Mouse (Mus musculus): ENCODE measurements around the gene Creg1.

The Creg1 gene

DNA sequence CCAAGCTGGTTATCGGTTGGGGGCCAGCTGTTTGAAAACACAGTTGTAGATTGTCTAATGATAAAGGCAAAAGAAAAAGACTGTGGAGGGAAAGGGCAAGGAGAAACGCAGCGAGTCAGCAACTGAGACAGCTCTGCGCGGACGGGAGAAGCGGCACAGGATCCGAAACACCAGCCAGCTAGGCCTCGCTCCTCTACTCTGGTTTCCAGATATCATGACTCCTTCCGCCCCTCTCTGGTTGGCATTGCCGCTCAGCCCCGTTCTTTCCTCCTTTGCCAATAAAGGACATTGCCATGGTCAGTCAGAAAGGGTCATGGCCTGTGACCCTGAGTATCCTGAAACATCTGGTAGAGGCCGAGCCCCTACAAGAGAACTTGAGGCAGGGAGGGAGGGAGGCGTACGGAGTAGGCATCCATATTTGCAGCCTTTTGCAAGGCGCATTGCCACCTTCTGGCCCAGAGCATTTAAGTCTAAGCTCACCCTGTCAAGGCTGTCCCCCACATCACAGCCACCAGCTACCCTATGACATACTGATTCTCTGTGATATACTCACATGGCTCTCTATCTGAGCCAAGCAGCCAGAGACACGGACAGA is 25.6 kb downstream of the Creg1 start:
- DNase-seq = no peak

DNA sequence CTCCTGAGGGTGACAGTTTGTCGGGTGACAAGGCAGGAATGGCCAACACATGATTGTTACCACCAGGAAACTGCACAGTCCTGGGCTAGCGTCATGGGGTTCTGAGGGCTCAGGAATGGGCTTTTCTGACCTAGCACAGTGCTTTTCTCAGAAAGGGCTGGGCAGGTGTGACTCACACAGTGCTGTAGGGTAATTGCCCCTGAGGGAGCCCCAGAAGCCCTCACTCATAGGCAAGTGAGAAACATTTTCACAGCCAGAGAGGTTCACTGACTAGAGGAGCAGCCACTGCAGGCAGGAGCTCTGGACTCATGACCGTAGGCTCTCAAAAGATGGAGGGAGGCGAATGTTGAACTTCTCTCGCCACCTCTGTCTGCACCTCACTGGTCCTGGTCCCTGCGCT is 26.4 kb downstream of the Creg1 start:
- DNase-seq = no peak

DNA sequence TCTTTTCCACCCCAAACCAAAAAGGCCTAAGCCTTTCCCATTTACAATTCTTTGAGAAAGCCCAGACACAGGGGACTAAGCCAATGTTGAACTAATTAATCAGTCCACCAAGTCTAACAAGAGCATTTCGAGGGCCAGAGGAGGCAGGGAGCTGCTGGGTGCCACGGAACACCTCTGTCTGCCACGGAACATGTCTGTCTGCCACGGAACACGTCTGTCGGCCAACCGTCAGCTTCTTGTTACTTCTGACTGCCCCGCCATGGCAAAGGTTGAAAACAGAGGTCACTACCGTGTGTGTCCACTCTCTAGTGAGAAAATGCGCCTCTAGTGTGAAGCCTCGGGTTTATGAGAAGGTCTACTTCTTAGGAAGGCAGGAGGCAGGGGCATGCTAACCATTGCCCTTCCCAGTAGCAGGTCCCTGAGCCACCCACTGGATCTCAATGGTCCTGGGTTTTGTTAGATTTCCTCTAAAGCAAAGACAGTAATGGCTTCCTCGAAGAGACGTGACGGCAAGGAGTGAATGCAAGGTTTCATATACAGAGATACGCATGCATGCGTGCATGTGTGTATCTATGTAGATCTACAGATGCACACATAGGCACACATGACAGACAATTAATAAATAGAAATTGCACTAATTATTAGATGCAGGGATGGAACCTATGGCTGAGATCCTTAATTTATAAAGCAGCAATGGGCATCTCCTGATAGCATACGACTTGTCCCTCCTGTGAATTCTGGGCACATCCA is 27.1 kb downstream of the Creg1 start:
- no peak for DNase-seq

DNA sequence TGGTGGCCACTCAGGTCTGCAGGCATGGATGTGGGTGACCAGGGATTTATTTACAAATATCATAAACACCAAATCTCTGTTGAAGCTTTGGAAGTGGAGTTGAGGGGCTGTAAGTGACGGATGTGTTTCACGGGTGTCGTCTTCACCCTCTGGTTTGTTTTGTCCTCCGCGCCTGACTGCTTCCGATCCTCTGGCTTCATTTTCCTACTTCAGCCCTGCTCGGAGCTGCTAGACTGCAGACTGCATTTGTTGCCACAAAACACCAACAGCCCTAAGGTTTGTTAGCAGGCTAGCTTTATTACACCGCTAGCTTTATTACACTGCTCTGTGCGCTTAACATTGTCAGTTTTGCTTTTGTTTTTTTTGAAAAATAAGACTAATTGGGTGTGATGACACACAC is 27.9 kb downstream of the Creg1 start:
- DNase-seq = no peak

DNA sequence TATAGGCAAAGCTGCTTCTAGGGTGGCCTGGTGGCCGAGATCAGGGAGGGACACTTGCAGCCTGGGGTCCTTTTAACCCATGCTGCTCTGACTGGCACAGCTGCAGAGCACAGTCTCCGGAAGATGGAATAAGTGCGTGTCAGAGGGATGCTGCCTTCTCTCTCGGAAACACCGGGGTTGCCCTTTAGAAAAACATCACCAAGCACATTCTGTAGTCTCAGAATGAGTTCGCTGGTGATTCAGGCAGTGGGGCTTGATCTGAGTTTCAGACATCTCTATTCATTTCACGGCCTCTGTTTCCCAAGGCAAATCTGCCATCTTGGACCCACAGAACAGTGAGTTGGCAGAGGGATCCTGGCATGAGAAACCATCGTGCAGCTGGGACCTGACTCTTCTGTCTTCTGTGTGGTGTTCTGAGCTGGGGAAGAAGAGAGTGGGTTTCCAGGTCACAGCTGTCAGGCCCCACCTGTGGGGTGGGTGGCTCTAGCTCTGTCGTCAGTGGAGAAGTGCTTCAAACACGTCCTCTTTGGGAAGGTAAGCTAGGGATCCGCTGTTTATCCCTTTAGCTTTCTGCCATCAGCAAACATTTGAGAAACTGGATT is 38.3 kb downstream of the Creg1 start:
- DNase-seq = no peak

DNA sequence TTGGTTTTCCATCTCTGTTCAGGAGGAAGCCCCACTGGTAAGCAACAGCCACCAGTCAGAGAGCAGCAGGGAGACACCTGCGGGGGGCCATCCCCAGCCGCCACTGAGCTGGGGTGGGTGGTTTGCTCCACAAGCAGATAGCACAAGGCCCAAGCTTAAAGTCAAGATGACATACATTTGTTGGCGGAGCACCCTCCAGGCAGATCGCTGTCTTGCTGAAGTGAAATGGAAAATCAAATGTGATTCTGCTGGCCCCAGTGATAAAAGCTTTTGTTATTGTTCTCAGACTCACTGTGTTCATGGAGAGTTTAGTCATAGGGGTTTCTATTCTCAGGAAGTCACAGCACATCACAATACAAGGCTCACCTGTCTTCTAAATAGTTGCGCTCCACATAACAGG is 39.6 kb downstream of the Creg1 start:
- DNase-seq = no peak

DNA sequence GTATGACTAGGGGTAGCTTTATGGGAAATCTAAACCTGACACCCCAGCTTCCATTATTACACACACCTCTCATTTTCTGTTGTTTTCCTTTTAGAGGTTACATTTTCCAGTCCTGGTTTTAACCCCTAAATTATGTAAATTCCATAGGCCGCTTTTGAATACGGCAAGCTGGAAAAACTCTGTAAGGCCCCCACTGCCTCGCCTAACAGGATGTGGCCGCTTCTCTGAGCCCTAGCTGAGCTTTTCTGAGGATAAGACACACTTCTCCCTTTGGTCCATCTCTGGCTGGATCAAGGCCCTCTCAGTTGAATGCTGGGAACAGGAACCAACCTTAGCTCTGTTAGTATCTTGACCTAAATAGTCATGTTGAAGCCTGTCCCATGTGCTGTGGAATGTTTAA is 40.6 kb downstream of the Creg1 start:
- DNase-seq = no peak

DNA sequence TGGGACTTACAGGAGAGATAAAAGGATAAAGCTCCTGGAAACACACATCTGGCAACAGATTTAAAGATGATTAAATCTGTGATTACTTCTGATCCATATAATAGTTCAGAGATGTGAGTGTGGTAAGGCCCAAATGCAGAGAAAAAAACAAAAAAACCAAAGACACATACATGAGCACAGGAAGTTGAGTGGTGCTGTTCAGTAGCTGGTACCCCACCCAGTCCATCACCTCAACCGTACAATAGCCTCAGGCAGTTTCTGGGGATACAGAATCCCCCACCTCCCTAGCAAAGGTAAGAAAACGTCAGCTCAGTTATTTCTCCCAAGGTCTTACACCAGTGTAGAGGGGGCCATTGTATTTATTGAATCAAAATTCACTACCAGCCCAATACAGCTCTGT is 47.1 kb downstream of the Creg1 start:
- DNase-seq = no peak

DNA sequence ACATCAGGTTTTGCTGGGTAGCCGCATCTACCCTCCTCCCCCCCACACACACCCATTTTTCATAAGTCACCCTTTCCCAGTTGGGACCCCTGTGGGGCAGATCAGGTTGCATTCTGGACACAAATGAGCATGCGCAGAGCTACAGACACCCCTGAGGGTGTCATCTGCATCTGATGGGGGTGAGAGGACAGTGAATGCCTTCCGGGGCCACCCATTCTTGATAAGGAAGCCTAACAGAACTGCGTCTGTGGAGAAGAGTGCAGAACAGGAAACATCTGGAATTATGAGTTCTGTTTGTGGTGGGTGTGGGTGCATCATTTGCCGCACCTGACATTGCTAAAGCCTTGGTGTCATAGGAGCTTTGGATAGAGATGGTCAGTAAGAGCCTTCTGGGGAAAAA is 47.6 kb downstream of the Creg1 start:
- no peak for DNase-seq

DNA sequence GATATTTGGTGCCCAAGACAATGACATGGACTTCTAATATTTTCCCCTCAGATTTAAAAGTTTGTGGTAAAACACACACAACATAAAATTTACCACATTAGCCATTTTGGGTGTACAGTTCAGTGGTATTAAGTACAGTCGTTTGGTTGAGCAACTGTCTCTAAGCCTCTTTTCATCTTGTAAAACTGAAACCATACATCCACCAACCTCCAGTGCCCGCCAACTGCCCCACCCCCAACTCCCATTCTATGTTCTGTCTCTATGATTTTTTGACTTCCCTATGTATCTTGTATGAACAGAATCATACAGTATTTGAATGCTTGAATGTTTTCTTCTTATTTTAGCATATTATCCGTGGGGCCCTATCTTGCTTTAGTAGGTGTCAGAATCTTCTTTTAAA is 49.2 kb downstream of the Creg1 start:
- DNase-seq = no peak

DNA sequence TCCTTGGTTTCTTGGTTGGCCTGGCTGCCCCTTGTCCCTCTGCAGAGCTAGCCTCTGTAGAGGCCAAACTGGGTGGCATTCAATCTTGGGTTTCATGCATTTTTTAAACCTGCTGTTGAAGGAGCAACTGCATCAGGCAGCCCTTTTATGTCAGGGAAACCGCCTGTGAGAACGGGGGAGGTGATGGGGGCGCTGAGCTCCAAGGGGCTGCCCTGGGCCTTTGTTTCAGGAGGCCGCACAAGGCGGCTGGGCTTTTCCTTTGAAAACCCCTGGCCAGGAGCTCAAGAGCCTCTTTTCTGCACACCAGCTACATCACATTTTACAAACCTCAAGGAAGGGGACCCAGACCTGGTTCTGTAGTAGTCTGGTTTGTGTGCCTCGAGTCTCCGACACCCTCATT is 50.6 kb downstream of the Creg1 start:
- DNase-seq = no peak

DNA sequence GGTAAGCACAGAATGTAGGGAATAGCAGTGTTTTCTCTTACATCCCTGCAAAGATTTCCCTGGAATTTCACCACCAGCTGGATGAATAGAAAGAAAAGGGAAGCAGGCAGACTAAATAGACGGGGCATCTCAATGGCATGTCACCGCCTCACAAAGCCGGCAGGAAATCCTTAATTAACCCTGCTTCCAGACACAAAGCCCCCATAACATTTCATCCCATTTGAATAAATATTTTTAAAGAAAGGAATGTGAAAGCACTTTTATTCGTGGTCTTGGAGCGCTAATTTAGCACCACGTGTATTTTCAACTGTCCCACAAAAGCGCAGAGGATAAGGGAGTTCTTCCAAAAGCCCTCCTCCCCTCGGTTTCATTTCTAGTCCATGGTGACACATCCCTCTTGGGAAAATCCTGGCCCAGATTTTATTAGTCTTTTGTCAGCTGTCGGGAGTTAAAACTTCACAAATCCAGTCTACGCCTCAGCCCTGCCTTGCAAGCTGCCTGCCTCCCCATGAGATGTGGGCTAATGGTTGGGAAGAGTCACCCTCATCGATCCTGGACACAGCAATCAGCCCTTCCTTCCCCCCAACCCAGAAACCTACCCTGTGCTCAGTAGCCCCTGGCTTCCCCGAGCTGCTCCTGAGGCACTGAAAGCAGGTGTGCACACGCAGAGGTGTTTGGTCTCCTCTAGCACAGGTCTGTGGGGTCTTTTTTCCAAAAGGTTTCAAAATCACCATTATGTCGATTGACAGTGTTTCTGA is 51.2 kb downstream of the Creg1 start:
- no peak for DNase-seq

DNA sequence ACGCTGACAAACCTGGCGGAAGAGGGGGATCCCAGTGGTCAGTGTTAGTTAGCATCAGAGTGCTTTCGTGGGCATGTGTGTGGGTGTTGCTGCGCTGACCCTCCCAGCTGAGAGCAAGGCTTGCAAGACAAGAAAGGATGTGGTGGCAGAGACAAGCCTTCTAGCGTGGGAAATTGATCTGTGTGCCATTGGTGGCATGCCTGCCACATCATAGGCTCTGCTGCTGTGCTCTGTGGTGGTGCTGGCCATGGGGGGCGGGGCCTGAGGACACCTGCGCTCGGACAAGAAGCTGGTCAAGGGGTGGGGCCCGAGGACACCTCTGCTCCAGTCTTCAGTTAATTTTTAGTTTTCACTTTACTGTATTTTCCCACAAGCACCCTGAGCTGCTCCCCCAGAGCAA is 52.8 kb downstream of the Creg1 start:
- no peak for DNase-seq

DNA sequence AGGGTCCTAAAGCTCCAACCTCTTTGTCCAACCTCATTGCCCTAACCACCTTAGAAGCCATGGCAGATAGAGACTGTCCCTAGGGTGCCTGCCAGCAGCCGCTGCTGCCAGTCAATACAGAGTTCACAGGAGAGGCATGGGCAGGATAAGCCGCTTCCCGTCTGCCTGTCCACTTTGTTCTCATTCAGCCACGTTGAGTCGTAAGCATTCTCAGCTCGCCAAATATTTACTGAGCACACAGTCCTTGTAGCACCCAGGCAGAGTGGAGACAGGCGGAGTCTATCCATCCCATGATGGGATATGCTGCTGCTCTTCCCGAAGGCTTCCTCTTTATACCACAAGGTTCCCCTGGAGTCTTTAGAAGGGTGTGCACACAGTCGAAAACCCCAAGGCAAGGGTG is 53.7 kb downstream of the Creg1 start:
- no peak for DNase-seq

DNA sequence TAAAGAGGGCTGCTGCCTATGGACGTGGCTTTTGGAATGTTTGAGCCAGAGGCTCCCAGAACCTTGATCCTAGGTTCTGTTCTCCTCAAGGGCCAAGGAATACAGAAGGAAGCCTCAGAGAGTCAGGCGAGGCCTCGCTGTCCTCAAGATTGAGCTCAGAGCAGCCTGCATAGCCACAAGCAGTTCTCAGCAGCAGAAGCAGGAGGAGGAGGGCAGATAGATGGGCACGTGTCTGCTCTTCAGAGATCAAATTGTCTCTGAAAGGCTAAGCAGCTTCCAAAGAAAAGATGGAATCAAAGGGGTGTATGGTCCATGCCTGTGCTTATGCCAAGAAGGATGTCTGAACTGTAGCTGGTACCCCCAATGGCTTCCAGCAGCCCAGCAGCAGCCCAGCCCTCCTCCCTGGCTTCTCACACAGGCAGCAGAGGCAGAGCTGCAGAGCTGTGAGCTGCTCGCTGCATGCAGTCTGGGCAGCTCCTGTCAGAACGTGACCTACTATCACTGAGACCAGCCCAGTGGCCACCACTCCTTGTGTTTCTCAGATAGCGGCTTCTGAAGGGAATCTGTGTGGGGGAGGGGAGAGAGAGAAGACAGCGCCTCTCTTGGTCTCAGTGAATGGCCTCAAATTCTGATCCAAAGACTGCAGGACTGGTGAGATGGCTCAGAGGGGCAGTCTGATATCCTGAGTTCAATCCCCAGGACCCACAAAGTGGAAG is 54.8 kb downstream of the Creg1 start:
- no peak for DNase-seq

DNA sequence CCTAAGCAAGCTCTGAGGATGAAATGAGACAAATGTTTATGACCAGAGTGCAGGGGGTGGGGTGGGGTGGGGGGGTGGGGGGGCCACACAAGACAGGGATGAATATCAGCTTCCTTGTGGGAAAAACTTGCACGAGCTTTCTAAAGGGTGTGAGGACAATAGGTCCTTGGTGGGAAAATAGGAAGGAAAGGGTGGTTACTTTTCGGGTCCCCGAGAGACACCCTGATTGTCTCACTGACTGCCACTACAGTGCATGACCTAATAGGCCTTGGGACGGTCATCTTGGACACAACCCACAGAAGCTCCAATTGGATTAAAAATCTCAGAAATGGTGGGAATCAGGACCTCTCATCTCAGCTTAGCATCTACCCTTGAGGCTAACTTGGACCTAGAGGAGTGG is 55.6 kb downstream of the Creg1 start:
- no peak for DNase-seq

DNA sequence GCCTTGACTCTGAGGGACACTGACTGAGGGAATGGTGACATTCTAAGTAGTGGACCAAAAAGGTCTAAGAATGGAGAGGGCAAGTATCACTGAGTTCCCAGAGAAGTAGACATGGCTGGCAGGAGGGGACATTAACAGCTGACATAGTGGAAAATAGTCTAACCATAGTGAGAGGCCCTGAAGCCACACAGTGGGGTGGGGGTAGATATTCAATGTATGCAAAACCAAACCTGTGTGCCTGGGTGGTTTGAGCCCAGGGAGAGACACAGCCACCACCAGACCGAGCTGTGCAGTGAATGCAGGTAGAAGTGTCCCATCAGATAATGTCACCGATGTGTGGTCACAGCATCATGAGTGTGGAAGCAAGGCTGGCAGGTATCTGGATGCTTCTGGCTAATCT is 58.5 kb downstream of the Creg1 start:
- DNase-seq = no peak

Measured in kidney, adult 11 months (tissue).